Mouse (Mus musculus) mesoderm, embryonic 11.5 days (tissue): ENCODE measurements around the gene Mitf.

ENCODE experiments used
- DNase-seq: peaks from one replicate; pipeline ENCODE4 v3.0.0-alpha.2; 2012; ENCODE audit warnings: low read depth, low spot score

Gene Mitf

GRCm38 (mm10) chr6:97821811-97822210 is 15.0 kb downstream of the Mitf start:
- no peak for DNase-seq

- DNase-seq: no peak
Observed at GRCm38 (mm10) chr6:97826642-97827275, 19.9 kb downstream of the Mitf start.

- no peak for DNase-seq
Observed at GRCm38 (mm10) chr6:97828021-97828420, 21.2 kb downstream of the Mitf start.

GRCm38 (mm10) chr6:97828822-97829719 is 22.2 kb downstream of the Mitf start:
- DNase-seq: peak; percentile 23

- DNase-seq: no peak
Observed at GRCm38 (mm10) chr6:97832501-97832900, 25.6 kb downstream of the Mitf start.

GRCm38 (mm10) chr6:97836176-97836575 is 29.3 kb downstream of the Mitf start:
- no peak for DNase-seq

GRCm38 (mm10) chr6:97837711-97838110 is 30.9 kb downstream of the Mitf start:
- DNase-seq: no peak

- DNase-seq: no peak
Observed at GRCm38 (mm10) chr6:97839568-97839967, 32.7 kb downstream of the Mitf start.

- DNase-seq: no peak
Observed at GRCm38 (mm10) chr6:97844112-97844511, 37.3 kb downstream of the Mitf start.

GRCm38 (mm10) chr6:97848191-97848857 is 41.5 kb downstream of the Mitf start:
- no peak for DNase-seq

- no peak for DNase-seq
Observed at GRCm38 (mm10) chr6:97854236-97854635, 47.4 kb downstream of the Mitf start.

GRCm38 (mm10) chr6:97855420-97856170 is 48.7 kb downstream of the Mitf start:
- DNase-seq: no peak

- DNase-seq: no peak
Observed at GRCm38 (mm10) chr6:97856502-97856901, 49.6 kb downstream of the Mitf start.

GRCm38 (mm10) chr6:97857690-97858089 is 50.8 kb downstream of the Mitf start:
- no peak for DNase-seq

- DNase-seq: no peak
Observed at GRCm38 (mm10) chr6:97866575-97866974, 59.7 kb downstream of the Mitf start.

- no peak for DNase-seq
Observed at GRCm38 (mm10) chr6:97868005-97868404, 61.2 kb downstream of the Mitf start.

GRCm38 (mm10) chr6:97869953-97870352 is 63.1 kb downstream of the Mitf start:
- peak; percentile 27 for DNase-seq

- DNase-seq: no peak
Observed at GRCm38 (mm10) chr6:97871296-97872030, 64.6 kb downstream of the Mitf start.

- DNase-seq: no peak
Observed at GRCm38 (mm10) chr6:97873102-97873501, 66.2 kb downstream of the Mitf start.

- DNase-seq: no peak
Observed at GRCm38 (mm10) chr6:97876990-97877389, 70.1 kb downstream of the Mitf start.

GRCm38 (mm10) chr6:97877492-97877891 is 70.6 kb downstream of the Mitf start:
- no peak for DNase-seq
